Mouse (Mus musculus): ENCODE data around the gene Sgcd. TPM values are rescaled to one million over a fixed set of nuclear protein-coding genes. Genes with fewer than 3 reads are reported as not detected.

The Sgcd gene
- polyA plus RNA-seq, 1 experiment from 2014 or later, result not detected

DNA sequence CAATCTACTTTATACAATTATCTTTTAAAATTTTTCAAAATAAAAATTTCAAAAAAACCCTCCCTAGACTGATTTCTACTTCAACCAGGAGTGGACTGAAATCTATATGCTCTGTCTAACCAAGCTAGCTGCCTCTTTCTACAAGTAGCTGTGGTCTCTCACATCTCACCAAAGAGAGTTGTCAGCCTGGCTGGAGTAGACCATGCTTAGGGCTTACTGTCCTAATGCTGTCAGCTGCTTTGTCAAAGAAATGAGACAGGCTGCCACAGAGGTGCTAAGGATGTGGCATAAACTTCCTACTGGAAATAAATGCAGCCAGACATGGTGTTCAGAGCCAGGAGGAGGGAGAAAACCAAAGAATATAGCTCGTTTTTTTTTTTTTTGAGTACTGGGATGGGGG lies 760.5 kb downstream of the Sgcd start:
- H3K79me2 ChIP-seq (ENCODE audit: inconsistent target), result no peaks in the 10 kb centered on the region
- H3K4me3 ChIP-seq (ENCODE audit: inconsistent target), result no peak overlapping the region
- WGBS (ENCODE audit: missing documents), result 23% methylated on average over 1 of the region's 1 CpGs
- H3K36me3 ChIP-seq (ENCODE audit: inconsistent target), result no peaks in the 10 kb centered on the region
- H3K27ac ChIP-seq, result no peak overlapping the region

DNA sequence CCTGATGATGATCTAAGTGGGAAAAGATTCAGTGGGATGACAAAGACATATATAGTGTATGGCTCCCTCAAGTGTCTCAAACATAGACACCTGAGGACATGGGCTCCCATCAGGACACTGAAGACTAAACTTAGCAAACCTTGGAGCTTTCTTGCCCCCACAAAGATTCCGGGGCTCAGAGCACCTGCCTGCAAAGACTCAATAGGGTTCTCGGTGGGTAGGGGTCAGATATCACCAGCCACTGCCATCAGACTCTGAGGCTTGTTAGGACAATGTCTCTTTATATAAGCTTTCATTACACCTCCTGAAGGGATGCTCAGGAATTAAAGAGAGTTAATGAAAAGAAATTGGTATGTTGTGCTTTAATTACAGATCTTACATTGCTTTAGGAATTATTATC lies 764.6 kb downstream of the Sgcd start:
- H3K36me3 ChIP-seq (ENCODE audit: inconsistent target), result no peaks in the 10 kb centered on the region
- H3K79me2 ChIP-seq (ENCODE audit: inconsistent target), result no peaks in the 10 kb centered on the region
- H3K4me3 ChIP-seq (ENCODE audit: inconsistent target), result no peak overlapping the region
- H3K27ac ChIP-seq, result no peak overlapping the region
- WGBS (ENCODE audit: missing documents), result 84% methylated on average over 2 of the region's 2 CpGs

DNA sequence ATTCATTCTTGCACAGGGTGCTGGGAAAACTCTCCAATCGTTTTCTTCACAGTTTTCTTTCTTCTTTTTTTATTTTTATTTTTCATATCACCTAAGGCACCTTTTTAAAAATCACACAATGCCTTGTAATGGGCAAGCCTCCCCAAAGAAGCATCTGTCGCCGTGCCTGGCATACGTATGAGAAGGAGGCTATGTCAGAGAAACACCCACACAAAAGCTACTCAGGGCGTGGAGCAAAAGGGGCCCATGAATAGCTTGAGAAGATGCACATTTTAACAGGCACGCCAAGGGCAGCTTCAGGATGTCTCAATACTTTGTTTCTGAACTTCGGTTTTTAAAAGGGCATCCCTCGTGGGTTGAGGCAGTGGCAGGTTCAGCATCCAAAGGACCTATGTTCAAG lies 777.2 kb downstream of the Sgcd start:
- Histone ChIP-seq H3K27ac (no peak overlapping the region), H3K79me2 (ENCODE audit: inconsistent target) (no peaks in the 10 kb centered on the region), H3K36me3 (ENCODE audit: inconsistent target) (no peaks in the 10 kb centered on the region), H3K4me3 (ENCODE audit: inconsistent target) (no peak overlapping the region)
- WGBS (ENCODE audit: missing documents), result 84% methylated on average over 8 of the region's 8 CpGs

DNA sequence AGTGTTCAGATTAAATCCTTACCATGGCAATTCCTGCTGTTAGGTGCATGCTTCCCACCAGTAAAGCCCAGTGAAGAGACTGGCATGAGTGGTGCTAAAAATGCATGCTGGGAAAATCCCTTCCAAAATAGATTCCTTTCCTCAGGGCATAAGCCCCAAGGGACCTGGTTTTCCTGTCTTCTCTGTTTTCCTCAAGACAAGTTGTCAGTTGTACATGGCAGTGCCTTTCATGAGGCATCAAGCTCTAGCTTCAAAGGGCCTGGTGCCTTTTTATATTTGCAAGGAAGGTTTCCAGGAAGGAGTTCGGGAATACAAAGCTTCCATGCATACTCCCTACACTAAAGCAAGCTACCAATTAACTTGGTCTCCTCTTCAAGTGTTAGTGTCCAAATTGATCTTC lies 782.3 kb downstream of the Sgcd start:
- 62% methylated on average over 1 of the region's 1 CpGs for WGBS (ENCODE audit: missing documents)
- Histone ChIP-seq H3K79me2 (ENCODE audit: inconsistent target) (no peaks in the 10 kb centered on the region), H3K27ac (no peak overlapping the region), H3K4me3 (ENCODE audit: inconsistent target) (no peak overlapping the region), H3K36me3 (ENCODE audit: inconsistent target) (no peaks in the 10 kb centered on the region)

DNA sequence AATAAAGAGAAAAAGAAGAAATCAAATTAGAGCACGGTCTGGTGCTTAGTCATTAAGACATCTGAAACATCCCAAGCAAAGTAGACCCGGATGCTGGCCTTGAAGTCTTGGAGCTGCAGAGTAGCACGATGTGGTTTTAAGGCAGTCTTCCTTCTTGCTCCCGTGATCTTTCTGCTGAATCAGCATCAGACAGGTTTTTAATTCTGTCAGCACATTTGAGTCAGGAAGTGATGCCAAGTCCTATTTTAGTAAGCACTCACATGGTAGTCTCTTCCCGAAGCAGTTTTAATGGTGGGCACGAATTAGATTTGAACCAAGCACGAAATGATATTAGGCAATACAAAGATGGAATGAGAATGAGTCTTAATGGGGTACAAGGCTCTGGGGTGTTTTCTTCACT lies 789.7 kb downstream of the Sgcd start:
- Histone ChIP-seq H3K27ac (no peak overlapping the region), H3K4me3 (ENCODE audit: inconsistent target) (no peak overlapping the region), H3K79me2 (ENCODE audit: inconsistent target) (no peaks in the 10 kb centered on the region), H3K36me3 (ENCODE audit: inconsistent target) (no peaks in the 10 kb centered on the region)
- 85% methylated on average over 7 of the region's 7 CpGs for WGBS (ENCODE audit: missing documents)

DNA sequence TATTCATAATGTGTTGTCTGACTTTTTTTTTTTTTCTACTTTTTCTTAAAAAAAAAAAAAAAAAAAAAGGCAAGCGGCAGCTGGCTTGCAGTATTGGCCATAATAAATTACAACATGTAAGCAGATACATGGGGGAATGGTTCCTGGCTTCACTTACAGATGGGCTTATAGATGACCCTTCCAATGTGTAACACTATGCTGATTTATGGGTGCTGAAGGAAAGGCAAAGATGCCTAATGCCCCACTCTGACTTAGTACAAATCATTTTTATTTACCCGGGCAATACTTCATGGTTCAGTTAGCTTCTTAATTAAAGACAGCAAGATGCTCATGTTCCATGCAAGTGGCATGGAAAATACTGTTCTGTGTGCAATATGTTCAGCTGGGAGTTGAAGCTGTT lies 800.2 kb downstream of the Sgcd start:
- Histone ChIP-seq H3K4me3 (ENCODE audit: inconsistent target) (no peak overlapping the region), H3K27ac (no peak overlapping the region), H3K36me3 (ENCODE audit: inconsistent target) (no peaks in the 10 kb centered on the region), H3K79me2 (ENCODE audit: inconsistent target) (no peaks in the 10 kb centered on the region)
- 100% methylated on average over 1 of the region's 2 CpGs for WGBS (ENCODE audit: missing documents)

DNA sequence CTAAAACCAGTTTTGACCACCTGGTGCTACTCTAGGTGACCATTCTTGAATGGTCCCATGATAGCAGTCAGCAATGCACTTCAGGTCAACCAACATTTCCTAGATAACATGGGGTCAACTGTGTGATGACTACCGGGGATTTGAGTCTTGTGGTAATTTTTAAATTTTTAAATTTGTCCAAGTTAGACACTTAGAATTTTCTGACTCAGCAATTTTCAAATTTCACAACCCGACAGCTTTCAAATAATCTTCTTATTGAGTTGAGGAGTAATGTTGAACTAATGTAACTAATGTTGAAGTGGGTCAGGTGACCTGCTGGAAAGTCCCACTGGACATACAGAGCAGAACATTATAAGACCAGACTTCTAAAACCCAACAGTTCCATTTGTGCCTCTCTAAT lies 813.8 kb downstream of the Sgcd start:
- no peaks in the 10 kb centered on the region for H3K79me2 ChIP-seq (ENCODE audit: inconsistent target)
- no peak overlapping the region for H3K27ac ChIP-seq
- no peaks in the 10 kb centered on the region for H3K36me3 ChIP-seq (ENCODE audit: inconsistent target)
- H3K4me3 ChIP-seq (ENCODE audit: inconsistent target), result no peak overlapping the region
- WGBS (ENCODE audit: missing documents), result 83% methylated on average over 2 of the region's 2 CpGs

DNA sequence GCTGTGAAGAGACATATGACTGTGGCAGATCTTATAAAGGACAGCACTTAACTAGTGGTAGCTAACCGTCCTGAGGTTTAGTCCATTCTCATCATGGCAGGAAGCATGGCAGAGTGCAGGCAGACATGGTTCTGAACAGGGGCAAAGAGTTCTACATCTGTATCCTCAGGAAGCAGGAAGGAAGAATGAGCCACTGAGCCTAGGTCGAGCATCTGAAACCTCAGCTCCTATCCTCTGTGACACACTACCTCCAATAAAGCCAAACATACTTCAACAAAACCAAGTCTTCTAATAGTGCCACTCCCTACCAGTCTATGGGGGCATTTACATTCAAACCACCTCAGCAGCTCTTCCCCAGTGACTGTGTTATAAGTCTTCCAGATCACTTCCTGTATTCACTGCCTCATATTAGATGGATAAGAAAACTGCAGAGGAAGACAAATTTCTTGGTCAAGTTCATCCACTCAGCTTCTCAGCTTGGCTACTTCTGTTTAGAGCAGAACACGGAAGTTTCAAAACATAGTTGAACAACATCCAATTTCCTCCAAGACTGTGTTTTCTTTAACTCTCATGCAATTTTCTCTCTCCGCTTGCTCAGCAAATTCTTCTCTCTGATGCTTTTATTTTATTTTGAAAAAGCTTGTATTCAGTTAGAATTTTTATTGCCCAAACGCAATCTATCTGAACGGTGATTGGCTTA lies 817.7 kb downstream of the Sgcd start:
- Histone ChIP-seq H3K27ac (no peak overlapping the region), H3K36me3 (ENCODE audit: inconsistent target) (no peaks in the 10 kb centered on the region), H3K4me3 (ENCODE audit: inconsistent target) (no peak overlapping the region), H3K79me2 (ENCODE audit: inconsistent target) (no peaks in the 10 kb centered on the region)
- WGBS (ENCODE audit: missing documents), result 55% methylated on average over 6 of the region's 6 CpGs

DNA sequence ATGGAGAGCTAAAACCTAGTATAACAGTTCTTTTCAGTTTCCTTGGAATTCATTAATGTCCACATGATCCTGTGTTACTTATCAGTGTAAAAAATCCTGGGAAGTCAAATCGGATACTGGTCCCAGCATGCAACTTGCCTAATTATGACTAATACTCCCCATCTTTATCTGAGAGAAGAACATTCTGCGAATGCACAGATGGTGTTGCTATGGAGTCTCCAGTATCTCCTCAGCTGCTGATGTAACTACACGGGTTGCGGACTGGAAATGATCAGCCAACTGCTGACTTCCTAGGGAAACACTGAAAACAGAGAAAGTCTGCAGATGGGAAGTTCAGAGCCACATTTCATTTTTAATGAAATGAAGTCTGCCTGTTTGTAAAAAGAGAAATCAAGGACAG lies 821.4 kb downstream of the Sgcd start:
- Histone ChIP-seq H3K4me3 (ENCODE audit: inconsistent target) (no peak overlapping the region), H3K27ac (no peak overlapping the region), H3K79me2 (ENCODE audit: inconsistent target) (no peaks in the 10 kb centered on the region), H3K36me3 (ENCODE audit: inconsistent target) (no peaks in the 10 kb centered on the region)
- WGBS (ENCODE audit: missing documents), result 92% methylated on average over 4 of the region's 4 CpGs

DNA sequence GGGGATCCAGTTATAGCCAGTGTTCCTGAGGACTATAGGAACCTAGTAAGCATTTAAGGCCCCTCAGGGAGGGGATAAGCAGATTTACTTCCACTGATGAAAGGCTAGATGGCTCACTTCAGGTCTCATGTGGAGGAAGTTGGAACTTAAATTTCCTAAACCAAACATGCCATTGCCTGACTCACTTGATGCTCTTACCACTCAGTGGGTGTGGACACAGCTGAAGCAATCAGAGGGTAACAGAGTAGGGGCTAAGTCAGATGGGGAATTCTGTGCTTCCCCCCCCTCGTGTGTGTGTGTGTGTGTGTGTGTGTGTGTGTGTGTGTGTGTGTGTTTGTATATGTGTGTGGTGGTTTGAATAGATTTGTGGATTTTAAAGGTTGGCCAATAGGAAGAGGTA lies 830.7 kb downstream of the Sgcd start:
- Histone ChIP-seq H3K4me3 (ENCODE audit: inconsistent target) (no peak overlapping the region), H3K79me2 (ENCODE audit: inconsistent target) (no peaks in the 10 kb centered on the region), H3K36me3 (ENCODE audit: inconsistent target) (no peaks in the 10 kb centered on the region), H3K27ac (no peak overlapping the region)
- no CpG with 5 or more reads among the region's 1 CpGs for WGBS (ENCODE audit: missing documents)

DNA sequence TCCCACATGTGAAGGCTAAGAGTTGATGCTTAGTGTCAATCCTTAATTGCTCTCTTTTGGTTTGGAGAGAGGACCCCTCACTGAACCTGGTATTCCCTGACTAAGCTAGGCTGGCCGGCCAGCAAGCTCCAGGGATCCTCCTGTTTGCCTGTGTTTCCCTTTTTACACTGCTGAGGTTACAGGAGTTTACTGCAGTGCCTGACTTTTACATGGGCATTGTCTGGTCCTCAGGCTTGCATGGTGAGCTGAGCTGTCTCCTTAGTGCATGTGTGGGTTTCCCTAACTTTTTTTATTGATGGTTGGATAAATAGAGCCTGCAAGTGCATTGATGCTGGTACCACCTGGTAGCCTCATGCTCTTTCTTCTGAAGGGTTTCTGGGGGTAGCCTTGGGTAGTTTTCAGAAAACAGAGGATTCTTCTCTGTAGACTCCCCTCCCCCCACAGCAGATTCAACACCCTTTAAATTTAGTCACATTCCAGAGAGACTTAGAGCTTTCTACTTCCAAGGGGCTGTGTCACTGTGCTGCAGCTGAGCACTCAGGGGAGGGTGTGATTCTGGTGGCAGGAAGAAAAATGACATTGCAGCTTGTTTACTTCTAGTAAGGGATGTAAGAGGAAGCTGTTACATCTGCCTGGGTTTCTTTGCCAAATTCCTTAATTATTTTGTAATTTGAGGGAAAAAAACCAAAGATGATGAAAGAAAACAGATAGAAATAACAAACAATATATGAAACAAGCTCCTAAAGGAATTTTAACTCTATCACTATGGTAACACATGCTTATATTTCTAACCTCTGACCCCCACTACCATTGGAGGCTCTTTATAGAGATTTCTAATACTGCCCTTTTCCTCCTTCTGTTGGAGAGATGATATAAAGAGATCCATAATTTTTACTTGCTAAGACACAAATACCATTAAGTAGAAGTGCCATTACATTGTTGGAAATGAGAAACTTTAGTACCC lies 831.8 kb downstream of the Sgcd start:
- Histone ChIP-seq H3K79me2 (ENCODE audit: inconsistent target) (no peaks in the 10 kb centered on the region), H3K4me3 (ENCODE audit: inconsistent target) (no peak overlapping the region), H3K27ac (no peak overlapping the region), H3K36me3 (ENCODE audit: inconsistent target) (no peaks in the 10 kb centered on the region)
- WGBS (ENCODE audit: missing documents), result 90% methylated on average over 1 of the region's 1 CpGs

DNA sequence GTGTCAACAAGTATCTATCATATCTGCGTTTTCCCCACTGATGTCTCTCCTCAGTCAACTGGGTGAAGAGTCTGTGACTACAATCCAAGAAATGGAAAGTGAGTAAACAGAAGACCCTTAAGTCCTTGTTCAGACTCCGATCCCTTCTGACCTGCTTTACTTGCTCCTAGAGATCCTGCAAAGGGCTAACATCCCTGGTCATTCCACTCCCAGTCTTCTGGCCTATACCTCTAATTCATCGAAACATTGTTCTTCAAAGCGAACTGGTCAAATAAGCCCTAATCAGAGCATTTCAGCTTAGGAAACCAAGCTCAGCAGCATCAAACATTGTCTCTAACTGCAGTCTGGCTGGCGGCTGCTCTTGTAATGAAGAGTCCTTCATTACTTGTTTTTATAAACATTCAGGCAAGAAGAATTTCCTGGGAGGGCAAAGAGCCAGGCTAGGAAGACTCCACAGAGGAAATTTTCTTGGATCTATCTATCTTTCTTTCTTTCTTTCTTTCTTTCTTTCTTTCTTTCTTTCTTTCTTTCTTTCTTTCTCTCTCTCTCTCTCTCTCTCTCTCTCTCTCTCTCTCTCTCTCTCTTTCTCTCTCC lies 833.8 kb downstream of the Sgcd start:
- Histone ChIP-seq H3K4me3 (ENCODE audit: inconsistent target) (no peak overlapping the region), H3K36me3 (ENCODE audit: inconsistent target) (no peaks in the 10 kb centered on the region), H3K79me2 (ENCODE audit: inconsistent target) (no peaks in the 10 kb centered on the region), H3K27ac (no peak overlapping the region)
- 96% methylated on average over 5 of the region's 5 CpGs for WGBS (ENCODE audit: missing documents)

DNA sequence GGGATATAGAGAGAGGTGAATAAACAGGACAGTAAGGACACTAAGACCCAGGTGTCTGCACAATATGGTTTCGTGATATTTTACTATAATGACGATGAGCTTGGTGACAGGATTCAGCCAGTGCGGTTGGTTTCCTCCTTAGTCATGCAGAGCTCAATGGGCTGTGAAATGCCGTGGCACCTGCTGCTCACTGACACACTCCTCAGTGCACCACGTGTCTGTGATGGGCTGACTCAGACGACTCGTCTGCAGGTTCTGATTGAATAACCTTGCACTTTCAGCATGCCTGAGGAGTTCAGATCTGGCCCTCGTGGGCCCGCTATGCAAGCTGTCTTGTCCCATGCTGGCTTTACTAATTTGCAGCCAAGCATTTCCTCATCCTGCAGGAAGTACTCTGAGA lies 839.2 kb downstream of the Sgcd start:
- no peaks in the 10 kb centered on the region for H3K36me3 ChIP-seq (ENCODE audit: inconsistent target)
- H3K27ac ChIP-seq, result no peak overlapping the region
- H3K79me2 ChIP-seq (ENCODE audit: inconsistent target), result no peaks in the 10 kb centered on the region
- no peak overlapping the region for H3K4me3 ChIP-seq (ENCODE audit: inconsistent target)
- 77% methylated on average over 9 of the region's 9 CpGs for WGBS (ENCODE audit: missing documents)

DNA sequence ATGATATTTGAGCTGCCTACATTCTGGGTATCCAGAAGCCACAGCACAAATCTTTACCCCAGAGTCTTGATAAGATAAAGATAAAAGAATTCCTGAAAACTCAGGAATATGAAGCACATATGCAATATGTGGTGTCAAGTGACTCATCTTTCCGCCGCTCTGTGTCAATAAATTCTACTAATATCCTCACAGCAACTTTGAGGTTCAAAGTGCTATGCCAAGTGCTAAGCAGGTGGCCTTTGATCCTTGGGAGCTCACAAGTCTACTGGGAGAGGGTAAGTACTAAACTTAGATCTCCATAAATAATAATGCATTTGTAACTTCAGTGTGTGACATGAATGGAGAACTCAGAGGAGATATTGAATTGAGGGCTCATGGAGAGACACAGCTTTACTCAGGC lies 848.9 kb downstream of the Sgcd start:
- 92% methylated on average over 2 of the region's 2 CpGs for WGBS (ENCODE audit: missing documents)
- H3K27ac ChIP-seq, result no peak overlapping the region
- no peaks in the 10 kb centered on the region for H3K36me3 ChIP-seq (ENCODE audit: inconsistent target)
- H3K4me3 ChIP-seq (ENCODE audit: inconsistent target), result no peak overlapping the region
- H3K79me2 ChIP-seq (ENCODE audit: inconsistent target), result no peaks in the 10 kb centered on the region

DNA sequence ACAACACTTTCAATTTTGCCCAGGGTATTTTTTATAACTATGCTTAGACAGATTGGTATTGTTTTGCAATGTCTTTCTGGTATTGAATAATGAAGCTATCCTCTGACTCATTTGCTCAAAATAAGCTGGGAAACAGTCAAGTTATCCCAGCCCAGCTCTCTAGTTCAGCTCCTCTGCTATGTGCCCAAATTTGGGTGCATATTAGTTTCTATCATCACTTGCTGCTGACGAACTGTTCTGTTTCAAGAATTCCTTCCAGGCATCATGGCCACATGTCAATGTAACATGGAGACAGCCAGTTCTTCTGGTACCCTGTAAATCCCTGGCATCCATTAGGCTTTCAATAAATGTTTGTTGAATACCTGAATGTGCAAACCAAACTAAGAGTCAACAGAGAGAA lies 849.5 kb downstream of the Sgcd start:
- Histone ChIP-seq H3K27ac (no peak overlapping the region), H3K79me2 (ENCODE audit: inconsistent target) (no peaks in the 10 kb centered on the region), H3K4me3 (ENCODE audit: inconsistent target) (no peak overlapping the region), H3K36me3 (ENCODE audit: inconsistent target) (no peaks in the 10 kb centered on the region)
- 92% methylated on average over 1 of the region's 1 CpGs for WGBS (ENCODE audit: missing documents)

Data from macrophage (primary cell).